Mouse (Mus musculus): Measurements from ENCODE around the gene Gm10282.

The Gm10282 gene

DNA sequence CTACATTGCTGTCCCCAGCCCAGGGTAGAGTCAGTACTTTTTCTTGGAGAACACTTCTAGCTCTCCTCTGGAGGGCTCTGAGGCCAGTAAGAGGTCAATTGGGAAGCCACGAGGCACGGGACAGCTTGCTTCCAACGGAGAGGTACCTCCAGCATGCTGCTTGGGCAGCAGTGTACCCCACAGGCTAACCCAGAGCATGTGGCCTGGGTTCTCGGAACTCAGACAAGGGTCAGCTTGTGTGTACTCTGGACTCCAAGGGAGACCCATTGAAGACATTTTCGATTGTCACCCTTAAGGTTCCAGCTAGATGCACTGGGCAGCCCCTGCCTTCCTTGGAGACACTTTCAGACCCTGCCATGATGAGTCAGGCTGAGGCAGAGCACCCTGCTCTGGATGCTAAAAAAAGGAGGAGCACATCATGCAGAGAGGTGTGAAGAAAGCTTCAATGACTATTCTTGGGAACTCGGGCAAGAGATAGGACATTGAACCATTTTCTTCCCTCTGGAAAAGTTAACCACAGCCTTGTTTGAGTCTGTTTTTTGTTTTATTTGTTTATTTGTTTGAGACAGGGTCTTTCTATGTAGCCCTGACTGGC, 18.2 kb upstream of the Gm10282 start:
- DNase-seq = no peak

DNA sequence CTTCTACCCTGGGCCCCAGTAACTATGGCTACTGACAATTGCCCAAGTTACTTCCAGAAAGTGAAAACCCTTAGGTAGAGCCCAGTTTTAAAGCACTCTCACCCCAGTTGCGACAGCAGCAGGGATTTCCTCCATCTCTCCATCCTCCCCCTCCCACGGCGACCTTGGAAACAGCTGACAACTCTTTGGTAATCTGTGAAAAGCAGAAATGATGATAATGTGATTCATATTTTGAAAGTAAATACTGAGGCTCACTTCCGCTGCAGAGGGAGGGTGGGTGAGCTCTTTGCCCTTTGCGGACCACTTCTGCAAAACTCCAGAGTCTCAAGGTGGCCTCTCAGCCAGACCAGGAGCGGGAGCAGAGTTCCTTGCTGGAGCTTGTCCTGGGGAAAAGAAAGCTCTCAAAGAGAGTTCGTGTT, 17.4 kb upstream of the Gm10282 start:
- no peak for DNase-seq

DNA sequence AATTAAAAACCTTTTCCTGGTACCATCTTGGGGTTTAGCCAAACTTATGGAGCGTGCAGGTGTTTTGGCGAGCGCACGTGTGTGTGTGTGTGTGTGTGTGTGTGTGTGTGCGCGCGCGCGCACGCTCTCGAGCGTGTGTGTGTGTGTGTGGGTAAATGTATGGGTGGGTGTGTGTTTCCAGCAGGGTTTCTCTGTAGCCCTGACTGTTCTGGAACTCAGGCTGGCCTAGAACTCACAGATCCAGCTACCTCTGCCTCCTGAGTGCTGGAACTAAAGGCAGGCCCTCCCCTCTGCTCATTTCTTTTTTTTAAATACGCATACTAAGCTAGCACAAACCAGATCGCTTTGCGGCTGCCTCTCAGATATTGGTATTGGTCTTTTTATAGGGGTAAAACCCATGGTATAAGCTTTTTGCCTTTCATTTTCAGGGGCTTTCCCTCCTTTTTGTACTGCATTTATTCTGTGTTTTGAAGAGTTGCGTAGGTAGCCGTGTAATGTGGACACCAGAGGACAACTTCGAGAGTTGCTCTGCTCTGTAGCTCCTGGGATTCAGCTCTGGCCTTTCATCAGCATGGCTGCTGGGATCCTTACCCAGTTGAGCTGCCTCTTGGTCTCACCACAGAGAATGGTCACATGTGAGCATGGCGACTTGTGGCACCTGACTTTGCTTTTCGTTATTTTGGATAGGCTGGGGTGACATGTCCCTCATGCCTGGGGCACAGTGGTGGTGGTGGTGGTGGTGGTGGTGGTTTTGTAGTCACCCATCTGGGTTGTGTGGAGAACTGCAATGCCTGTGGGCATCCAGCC, 16.8 kb upstream of the Gm10282 start:
- DNase-seq = no peak

GRCm38 (mm10) chr8:72320803-72321583, 15.9 kb upstream of the Gm10282 start:
- no peak for DNase-seq

DNA sequence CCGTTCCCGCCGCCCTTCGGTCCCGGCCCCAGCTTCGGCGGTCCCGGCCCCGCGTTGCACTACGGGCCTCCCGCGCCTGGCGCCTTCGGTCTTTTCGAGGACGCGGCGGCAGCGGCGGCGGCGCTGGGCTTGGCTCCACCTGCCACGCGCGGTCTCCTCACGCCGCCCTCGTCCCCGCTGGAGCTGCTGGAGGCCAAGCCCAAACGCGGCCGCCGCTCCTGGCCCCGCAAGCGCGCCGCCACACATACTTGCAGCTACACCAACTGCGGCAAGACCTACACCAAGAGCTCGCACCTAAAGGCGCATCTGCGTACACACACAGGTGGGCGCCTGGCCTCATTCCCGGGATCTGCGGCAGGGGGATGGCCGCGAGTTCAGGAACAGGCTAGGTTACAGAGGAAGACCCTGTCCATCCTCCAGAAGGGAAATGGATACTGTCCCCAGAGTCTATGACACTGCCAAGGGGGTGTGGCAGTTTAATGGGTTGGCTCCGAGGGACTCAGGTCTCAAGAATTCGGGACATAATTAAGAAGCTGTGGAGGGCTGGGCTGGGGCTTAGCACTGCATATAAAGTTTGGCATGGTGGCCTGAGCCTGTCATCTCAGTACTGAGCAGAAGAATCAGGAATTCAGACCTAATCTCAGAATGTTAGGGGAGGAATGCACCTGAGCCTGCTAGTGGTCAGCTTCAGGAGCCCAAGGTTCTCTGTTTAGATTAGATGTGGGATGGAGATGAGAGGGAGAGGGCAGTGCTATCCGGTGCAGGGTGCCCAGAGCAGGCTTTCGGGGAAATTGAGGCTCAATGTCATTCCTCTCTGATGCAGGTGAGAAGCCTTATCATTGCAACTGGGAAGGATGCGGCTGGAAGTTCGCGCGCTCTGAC, 15.1 kb upstream of the Gm10282 start:
- DNase-seq = no peak

- no peak for DNase-seq
Observed at GRCm38 (mm10) chr8:72319397-72319796, 14.3 kb upstream of the Gm10282 start.

DNA sequence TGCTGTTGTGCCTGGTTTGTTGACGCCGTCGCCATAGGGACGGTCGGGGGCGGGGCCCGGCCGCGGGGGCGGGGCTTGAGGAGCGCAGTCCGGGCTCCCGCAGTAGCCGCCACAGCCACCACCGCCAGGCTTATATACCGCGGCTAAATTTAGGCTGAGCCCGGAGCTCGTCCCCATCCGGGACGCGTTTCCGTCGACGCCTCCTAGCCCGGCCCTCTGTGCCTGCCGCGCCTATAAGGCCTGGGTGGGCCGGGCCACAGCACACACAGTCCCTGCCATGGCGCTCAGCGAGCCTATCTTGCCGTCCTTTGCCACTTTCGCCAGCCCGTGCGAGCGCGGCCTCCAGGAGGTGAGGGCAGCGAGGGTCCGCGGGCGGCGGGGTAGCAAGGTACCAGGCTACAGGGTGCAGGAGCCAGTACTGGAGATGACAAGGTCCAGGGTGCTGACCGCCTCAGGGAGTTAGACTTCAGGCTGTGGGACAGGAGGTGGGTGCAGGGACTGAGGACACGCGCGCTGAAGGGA, 13.8 kb upstream of the Gm10282 start, which contains the start of gene Klf2:
Gene Klf2 (plus strand): TSS at position 233 of the 522 bp plus-strand sequence.
- peak; percentile 92 to 94 for DNase-seq

GRCm38 (mm10) chr8:72317741-72318301, 12.8 kb upstream of the Gm10282 start:
- DNase-seq = no peak

DNA sequence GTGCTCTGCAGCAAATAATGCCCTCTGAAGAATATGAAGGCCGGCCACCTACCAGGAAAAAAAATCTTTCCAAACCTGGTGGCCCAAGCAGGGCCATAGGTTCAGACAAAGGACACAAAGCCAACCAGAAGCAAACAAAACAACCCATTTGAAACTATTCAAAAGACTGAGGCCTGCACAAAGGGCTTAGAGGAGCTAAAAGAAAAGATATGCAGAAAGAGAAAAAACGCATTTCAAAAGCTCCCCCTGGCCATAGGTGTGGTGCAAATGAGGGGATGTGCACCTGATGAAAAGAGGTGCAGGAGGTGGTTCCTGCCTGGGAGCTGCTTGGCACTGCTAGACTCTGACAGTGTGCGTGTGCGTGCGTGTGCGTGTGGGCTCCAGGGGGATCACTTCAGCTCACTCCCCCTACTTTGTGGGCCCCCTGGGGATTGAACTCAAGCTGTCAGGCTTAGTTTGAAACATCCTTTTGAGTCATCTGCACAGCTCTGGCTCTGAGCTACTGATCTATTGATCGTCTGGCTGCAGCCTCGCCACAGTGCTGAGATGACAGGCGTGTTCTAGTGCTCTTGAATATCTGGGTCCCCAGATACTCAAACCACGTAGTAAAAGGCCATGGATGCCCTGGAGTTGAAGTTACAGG, 11.1 kb upstream of the Gm10282 start:
- DNase-seq = no peak

GRCm38 (mm10) chr8:72312926-72313518, 8.0 kb upstream of the Gm10282 start:
- DNase-seq = no peak

- peak; percentile 79 to 81 for DNase-seq
Observed at GRCm38 (mm10) chr8:72310849-72311506, 5.9 kb upstream of the Gm10282 start.

DNA sequence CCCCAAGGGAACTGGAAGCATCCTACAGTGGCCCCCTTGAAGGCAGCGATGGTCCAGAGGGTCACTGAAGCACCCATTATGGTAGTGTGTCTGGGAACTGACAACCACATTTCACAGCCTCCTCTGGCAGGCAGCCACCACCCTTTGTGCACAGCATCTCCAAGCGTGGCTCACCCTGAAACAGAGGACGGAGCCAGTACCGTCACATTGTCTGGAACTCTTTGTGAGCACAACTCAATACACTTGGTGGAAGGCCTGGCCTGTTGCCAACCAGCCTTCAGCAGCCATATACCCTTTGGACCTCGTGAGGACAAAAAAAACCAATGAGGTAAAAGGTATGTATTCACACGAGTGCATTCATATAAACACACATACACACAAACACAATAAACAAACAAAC, 3.2 kb upstream of the Gm10282 start:
- DNase-seq = peak in 1 of 2 experiments; percentile 44

GRCm38 (mm10) chr8:72306913-72307312, 1.9 kb upstream of the Gm10282 start:
- no peak for DNase-seq

DNA sequence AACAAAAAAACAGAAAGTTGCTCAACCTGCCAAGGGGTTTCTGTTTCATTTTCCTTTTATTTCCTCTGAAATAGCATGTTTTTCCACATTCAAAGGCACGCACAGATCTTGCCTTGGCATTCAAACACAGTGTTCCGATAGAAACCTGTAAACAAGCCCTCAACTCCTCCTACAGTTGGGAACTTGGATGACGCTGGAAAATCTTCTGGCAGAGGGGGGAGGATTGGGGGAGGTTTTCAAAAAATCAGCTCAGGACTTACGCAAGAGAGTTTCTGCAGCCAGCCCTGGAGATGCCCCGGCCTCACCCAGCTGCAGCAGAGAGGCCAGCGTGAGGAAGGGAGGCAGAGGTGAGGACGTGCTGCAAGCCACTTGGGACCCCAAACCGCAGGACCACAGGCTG, 1.4 kb downstream of the Gm10282 start:
- peak; percentile 41 to 60 for DNase-seq

DNA sequence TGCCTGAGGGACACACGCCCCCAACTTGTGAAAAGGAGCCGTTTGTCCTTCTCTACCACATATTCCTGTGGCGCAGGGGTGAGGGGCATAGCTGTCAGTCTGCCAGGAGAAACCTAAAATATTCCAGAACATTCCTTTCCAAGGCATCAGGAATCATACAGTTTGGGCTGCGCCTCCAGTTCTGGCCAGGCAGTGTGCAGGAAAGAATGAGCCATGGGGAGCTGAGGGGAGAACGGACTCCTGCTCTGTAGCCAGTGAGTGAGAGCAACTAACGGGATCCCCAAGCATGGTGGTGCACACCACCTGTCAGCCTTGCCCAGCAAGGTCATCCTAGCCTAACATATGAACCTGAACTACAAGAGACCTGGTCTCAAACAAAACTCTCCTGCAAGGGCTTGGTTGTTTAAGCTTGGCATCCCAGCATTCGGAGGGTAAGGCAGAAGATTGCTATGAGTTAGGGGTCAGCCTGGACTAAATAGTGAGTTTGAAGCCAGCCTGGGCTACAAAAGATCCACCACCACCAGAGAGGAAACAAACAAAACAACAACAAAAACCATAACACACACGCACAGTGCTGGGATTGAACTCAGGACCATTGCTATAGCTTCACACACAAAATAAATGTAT, 2.0 kb downstream of the Gm10282 start:
- no peak for DNase-seq

DNA sequence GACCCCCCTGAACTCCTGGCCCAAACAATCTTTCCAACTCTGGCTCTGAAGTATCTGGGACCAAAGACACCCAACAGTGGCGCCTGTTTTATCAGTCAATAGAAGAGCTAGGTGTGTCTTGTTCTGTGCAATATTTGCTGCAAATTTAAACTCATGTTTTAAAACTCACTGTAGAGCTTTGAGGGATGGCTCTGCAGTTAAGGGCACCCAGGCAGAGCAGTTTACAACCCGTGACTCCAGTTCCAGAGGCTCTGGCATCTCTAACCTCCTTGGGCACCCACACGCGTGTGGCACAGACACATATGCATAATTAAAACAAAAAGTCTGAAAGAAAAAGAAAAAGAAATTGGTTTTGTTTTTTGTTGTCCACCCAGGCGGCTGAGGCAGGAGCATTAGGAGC, 3.6 kb downstream of the Gm10282 start:
- DNase-seq = no peak

GRCm38 (mm10) chr8:72300654-72301400, 4.2 kb downstream of the Gm10282 start:
- DNase-seq = no peak

DNA sequence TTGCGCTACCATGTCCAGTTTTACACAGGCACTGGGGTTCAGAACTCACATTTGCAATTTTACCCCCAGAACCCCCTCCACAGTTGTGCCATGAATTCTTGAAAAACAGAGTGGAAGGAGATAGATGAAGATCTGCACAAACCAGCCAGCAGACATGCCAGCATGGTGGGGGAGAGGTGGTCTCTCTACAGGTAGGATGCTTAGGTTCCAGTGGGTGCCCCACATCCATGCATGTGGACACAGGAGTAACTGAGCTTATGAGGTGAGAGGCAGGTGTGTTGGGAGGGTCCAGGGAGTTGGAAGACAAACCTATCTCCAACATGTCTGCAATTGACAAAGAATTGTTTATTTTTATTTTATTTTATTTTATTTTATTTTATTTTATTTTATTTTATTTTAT, 6.1 kb downstream of the Gm10282 start:
- DNase-seq = no peak

DNA sequence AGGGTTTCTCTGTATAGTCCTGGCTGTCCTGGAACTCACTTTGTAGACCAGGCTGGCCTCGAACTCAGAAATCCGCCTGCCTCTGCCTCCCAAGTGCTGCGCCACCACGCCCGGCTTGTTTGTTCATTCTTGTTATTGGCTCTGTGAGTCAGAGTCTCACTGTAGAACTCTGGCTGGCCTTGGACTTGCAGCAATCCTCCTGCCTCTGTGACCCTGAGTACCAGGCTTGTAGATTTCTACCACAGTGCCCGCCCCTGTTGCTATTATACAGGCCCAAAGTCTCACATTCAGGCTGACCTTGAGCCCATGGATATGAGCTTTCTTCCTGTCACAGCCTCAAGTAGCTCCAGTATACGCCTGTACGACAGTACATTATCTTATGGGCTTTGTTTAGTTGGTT, 8.5 kb downstream of the Gm10282 start:
- no peak for DNase-seq
